Mouse (Mus musculus) heart, embryonic 14.5 days (tissue): ENCODE measurements at regions not wholly inside any gene's neighbourhood (a gene's known extent, or its start where the extent isn't known, plus 50 kb on each side); places are given as distances from the start of the nearest gene placed in this dataset.

ENCODE experiments used
- ATAC-seq: fragments of 200-750 bp; cut with Nextera tagmentation; 2 replicates; pipeline ENCODE4 v1.8.0; 2017; ENCODE audit warnings: low read depth, moderate TSS enrichment; ENCODE audit not compliant: insufficient number of reproducible peaks, insufficient read depth, low FRiP score
- H3K27ac ChIP-seq, 2 experiments: fragments of 200-500 bp in 1 of 2; fragments of 300-500 bp in 1 of 2; sonication (generic) in 1 of 2; replicated peaks in 1 of 2; 2 replicates each; pipeline ENCODE4 v1.5.1; 2012 to 2014; ENCODE audit warnings: low read depth in 2 of 2, low read length in 2 of 2, control low read depth in 1 of 2, mild to moderate bottlenecking in 1 of 2, mixed read lengths in 1 of 2; ENCODE audit not compliant: control insufficient read depth in 1 of 2, insufficient read depth in 1 of 2
- H3K27me3 ChIP-seq: fragments of 300-500 bp; sonication (generic); 2 replicates; pipeline ENCODE4 v1.6.1; 2014; ENCODE audit warnings: mild to moderate bottlenecking, low read length, control low read depth; ENCODE audit not compliant: control insufficient read depth, insufficient read depth
- H3K36me3 ChIP-seq: fragments of 300-500 bp; sonication (generic); 2 replicates; pipeline ENCODE4 v1.6.1; 2014; ENCODE audit warnings: mild to moderate bottlenecking, control low read depth, low read length, mixed read lengths; ENCODE audit not compliant: control insufficient read depth, insufficient read depth
- H3K4me1 ChIP-seq, 2 experiments: fragments of 200-500 bp in 1 of 2; fragments of 300-500 bp in 1 of 2; sonication (generic) in 1 of 2; 2 replicates each; pipeline ENCODE4 v1.6.1; 2012 to 2014; ENCODE audit warnings: low read length in 2 of 2, control low read depth in 1 of 2, mixed read lengths in 1 of 2; ENCODE audit not compliant: control insufficient read depth in 2 of 2, insufficient read depth in 2 of 2
- H3K4me2 ChIP-seq: fragments of 300-500 bp; sonication (generic); 2 replicates; pipeline ENCODE4 v1.6.1; 2014; ENCODE audit warnings: mild to moderate bottlenecking, low read length
- H3K4me3 ChIP-seq, 2 experiments: fragments of 200-500 bp in 1 of 2; fragments of 300-500 bp in 1 of 2; sonication (generic) in 1 of 2; 2 replicates each; pipeline ENCODE4 v1.5.1; 2012 to 2014; ENCODE audit warnings: low read length in 2 of 2, mild to moderate bottlenecking in 2 of 2, control low read depth in 1 of 2, low read depth in 1 of 2, moderate library complexity in 1 of 2; ENCODE audit not compliant: control insufficient read depth in 1 of 2, insufficient read depth in 1 of 2
- H3K9ac ChIP-seq: fragments of 300-500 bp; sonication (generic); 2 replicates; pipeline ENCODE4 v1.6.1; 2014; ENCODE audit warnings: mild to moderate bottlenecking, low read length
- H3K9me3 ChIP-seq: fragments of 300-500 bp; sonication (generic); 2 replicates; pipeline ENCODE4 v1.6.1; 2016; ENCODE audit warnings: low read length, control low read depth; ENCODE audit not compliant: control insufficient read depth
- whole genome bisulfite sequencing: fragments of 180-500 bp; shearing (Covaris S2); extraction: QIAGEN DNeasy Blood & Tissue Kit; methylation state at CpG from one replicate; pipeline ENCODE4 v1.1.7; 2014; 5-methylcytosine and 5-hydroxymethylcytosine counted together

DNA sequence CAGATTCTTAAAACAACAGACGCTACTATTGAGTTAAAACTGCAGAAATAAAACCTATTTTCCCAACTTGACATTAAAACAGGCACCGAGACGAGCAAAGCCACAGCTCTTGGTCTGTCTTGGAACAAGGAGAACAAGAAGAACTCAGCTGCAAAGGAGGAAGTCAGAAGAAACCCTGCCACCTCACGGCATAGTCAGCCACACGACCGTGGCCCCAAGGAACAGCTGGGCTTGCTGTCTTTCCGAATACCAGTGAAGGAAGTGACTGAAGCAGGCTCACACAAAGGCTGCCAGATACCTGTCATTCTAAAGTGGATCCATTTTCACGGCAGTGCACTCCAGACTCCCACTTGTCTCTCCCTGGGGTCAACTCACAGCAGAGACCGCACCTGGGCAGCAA, 187.3 kb upstream of the Afdn start:
- Histone ChIP-seq H3K4me3 (no peak overlapping the region), H3K27me3 (no peaks in the 10 kb centered on the region), H3K4me2 (no peak overlapping the region), H3K36me3 (no peaks in the 10 kb centered on the region), H3K4me1 (peaks cover 10 to 12% of the 10 kb centered on the region in 2 experiments; a peak in 2 of 4 replicates), H3K9ac (no peak overlapping the region), H3K27ac (no peak overlapping the region), H3K9me3 (no peaks in the 10 kb centered on the region)
- WGBS = 52% methylated on average over 9 of the region's 9 CpGs
- ATAC-seq = no peak

DNA sequence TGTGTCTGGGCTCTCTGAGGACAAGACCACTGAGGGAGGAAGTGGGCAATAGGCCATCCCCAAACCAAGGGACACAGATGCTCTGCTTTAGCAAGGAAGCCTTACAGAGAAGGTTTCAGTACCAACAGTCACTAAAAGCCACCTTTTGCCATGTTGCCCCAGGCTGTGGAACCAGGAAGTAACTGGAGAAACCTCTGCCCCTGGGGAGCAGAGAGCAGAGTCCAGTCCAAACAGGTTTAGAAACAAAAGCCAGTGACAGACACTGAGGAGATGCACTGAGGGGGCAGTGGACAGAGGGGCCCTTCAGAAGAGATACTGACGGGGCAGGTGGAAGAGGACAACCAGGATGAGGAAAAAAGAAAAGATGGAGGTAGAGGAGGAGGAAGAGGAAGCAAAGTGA, 186.2 kb upstream of the Afdn start:
- Histone ChIP-seq H3K4me2 (no peak overlapping the region), H3K9me3 (no peaks in the 10 kb centered on the region), H3K4me3 (no peak overlapping the region), H3K36me3 (no peaks in the 10 kb centered on the region), H3K27ac (no peak overlapping the region), H3K27me3 (no peaks in the 10 kb centered on the region), H3K9ac (no peak overlapping the region), H3K4me1 (peaks cover 10 to 12% of the 10 kb centered on the region in 2 experiments; a peak in 2 of 4 replicates)
- no peak for ATAC-seq
- WGBS = 79% methylated on average over 1 of the region's 1 CpGs

DNA sequence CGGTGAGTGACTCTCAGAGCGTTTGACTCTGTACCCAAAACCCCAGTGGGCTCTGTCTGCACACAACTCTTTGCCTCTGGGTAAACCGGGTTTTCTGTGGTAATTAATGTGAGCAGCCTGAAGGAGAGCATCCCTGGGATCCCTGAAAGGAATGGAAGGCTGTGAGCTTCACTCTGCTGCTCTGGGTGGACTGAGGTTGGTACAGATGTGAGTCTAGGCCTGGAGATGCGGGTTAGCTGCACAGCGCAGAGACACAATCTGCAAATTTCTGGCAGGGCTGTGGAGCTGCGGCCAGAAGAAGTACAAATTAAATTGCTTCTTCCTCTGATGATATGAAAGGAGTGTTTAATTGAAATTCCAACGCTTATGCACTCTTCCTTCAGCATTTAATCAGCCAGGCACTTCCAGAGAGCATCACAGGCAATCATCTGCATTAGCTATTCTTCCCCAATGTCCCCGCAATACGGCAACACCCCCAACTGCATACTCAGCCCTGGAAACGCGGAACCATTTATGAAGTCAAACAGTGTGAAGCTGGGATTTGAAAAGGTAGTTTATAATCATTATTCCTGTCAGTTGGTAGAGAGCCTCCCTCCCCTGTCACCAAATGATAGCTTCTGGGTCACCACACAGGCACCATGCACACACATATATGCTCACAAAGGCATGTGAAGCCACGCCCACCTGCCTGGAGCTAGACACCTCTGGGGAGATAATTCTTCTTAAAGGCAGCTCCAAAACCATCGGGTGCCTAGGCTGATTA, 185.5 kb upstream of the Afdn start:
- Histone ChIP-seq H3K4me2 (no peak overlapping the region), H3K27me3 (no peaks in the 10 kb centered on the region)
- WGBS = 75% methylated on average over 13 of the region's 13 CpGs

DNA sequence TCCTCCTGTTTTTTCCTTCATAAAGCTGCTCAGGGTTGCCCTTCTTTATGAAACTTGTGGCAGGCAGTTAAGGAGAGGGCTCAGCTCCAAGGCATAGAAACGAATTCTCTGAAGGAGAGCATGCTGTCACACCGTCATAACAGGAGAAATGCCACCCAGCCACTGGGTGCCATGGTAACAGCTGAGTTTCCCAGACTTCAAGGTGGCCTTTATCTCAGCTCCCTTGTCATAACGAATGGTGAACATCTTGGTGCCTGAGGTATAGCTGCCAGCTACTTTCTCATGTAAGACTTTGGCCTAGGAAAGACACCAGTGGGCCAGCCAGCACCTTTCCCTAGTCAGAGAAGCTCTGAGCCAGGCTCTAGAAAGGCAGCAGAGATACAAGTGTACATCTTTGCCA, 182.5 kb upstream of the Afdn start:
- H3K4me1 ChIP-seq = peaks cover 4 to 5% of the 10 kb centered on the region in 2 experiments; a peak in 2 of 4 replicates
- no peak for ATAC-seq
- H3K9me3 ChIP-seq = no peaks in the 10 kb centered on the region
- no peak overlapping the region for H3K4me2 ChIP-seq
- no peak overlapping the region for H3K27ac ChIP-seq
- 63% methylated on average over 3 of the region's 3 CpGs for WGBS
- H3K36me3 ChIP-seq = no peaks in the 10 kb centered on the region
- no peaks in the 10 kb centered on the region for H3K27me3 ChIP-seq
- H3K4me3 ChIP-seq = no peak overlapping the region
- H3K9ac ChIP-seq = no peak overlapping the region

More for the DNA sequence above, 185.5 kb upstream of the Afdn start:
- Histone ChIP-seq H3K36me3 (no peaks in the 10 kb centered on the region), H3K9me3 (no peaks in the 10 kb centered on the region), H3K27ac (no peak overlapping the region), H3K9ac (no peak overlapping the region), H3K4me1 (peaks cover 10 to 12% of the 10 kb centered on the region in 2 experiments; a peak in 2 of 4 replicates), H3K4me3 (no peak overlapping the region)
- ATAC-seq = no peak

DNA sequence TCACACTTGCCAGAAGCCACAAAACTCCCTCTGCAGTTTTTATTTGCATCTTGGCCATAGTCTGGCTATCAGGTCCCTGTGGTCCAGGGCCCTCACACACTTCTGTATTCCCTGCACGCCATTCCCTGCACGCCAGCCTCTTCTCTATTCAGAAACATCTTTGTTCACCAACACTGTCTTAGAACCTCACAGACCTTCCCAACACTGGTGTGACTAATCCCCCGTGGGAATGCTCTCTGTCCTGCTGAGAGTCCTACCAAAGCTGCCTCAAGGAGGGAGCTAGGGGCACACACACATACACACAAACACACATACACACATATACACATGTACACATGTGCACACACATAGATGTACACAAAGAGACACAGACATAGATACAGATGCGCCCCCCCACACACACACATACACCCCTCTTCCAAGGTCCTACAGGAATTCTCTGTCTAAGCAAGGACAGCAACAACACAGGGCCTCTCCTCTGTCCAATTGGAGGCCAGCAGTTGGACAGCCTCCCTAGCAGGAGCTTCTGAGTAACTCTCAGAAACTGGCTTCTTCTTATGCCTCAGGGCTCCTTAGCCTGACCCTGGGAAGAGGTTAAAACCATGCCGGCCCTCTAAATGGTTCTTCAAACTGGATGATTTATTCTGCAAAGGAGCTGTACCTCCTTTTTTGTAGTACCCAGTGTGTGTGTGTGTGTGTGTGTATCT, 179.0 kb upstream of the Afdn start:
- Histone ChIP-seq H3K4me2 (no peak overlapping the region), H3K4me3 (no peak overlapping the region), H3K9me3 (0 out of 2 replicates have a peak, but pooled peaks cover 4% of the 10 kb centered on the region), H3K27ac (no peak overlapping the region), H3K27me3 (no peaks in the 10 kb centered on the region), H3K4me1 (no peaks in the 10 kb centered on the region), H3K36me3 (no peaks in the 10 kb centered on the region), H3K9ac (no peak overlapping the region)
- no peak for ATAC-seq
- 79% methylated on average over 5 of the region's 5 CpGs for WGBS

DNA sequence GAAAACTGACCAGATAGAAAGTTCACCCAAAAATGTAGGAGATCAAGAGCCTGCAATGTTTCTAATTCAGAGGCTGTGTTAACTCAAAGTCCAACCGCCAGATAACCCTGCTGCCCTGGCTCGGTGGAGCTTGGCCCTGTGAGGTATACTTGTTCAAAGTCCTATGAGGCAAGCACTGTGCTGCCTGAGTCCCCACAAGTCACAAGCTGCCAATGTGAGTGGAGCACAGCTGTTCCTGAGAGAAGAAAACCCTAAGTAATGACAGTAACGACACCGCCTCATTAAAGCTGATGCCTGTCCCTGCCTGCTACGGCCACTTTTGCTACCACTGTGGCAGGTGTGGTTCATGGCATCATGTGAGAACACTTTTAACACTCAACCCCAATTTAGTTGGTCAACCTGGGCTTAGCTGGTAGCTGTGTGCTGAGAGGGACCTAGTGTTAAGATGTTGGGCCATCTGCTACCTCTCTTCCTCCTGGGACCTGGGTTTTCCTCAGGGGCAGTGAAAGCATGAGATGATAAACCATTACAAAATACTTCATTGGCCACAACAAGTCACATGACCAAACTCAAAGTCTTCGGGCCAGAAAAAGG, 178.2 kb upstream of the Afdn start:
- H3K27ac ChIP-seq = no peak overlapping the region
- H3K9me3 ChIP-seq = peaks cover 6% of the 10 kb centered on the region; the same call in 1 of the 2 replicates
- H3K9ac ChIP-seq = no peak overlapping the region
- no peak overlapping the region for H3K4me2 ChIP-seq
- H3K36me3 ChIP-seq = no peaks in the 10 kb centered on the region
- H3K4me3 ChIP-seq = no peak overlapping the region
- no peak for ATAC-seq
- no peaks in the 10 kb centered on the region for H3K27me3 ChIP-seq
- no peaks in the 10 kb centered on the region for H3K4me1 ChIP-seq
- WGBS = 69% methylated on average over 6 of the region's 6 CpGs

DNA sequence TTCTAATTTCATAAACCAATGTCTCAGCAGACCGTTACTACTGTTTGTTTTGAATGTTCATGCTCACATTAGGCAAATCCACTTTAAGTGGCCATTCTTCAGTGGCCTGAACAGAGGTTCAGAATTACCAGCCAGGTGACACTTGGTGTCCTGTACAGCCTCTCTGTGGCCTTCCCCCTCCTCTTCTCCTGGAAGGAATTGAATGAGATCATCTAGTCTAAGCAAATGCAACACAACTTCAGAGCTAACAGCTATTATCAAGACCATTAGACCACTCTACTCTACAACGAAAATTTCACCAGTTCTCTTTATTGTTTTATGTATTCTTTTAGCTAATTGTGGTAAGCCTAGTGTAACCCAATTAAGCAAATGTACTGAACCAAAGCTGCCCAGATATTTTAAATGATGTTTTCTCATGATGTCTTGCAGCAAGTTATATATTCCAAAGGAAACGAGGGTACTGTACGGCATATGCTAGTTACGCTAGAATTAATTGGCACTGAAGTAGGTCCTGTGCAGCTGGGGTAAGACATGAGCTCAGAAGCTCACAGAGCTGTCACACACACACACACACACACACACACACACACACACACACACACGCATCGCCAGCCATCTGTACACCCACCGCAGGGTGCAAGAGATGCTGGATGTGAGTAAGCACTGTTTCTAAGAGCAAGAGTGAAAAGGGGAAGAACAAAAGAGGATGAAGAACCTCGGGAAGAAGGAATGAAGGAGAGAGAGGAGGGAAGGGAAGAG, 176.7 kb upstream of the Afdn start:
- H3K9me3 ChIP-seq = peaks cover 8% of the 10 kb centered on the region; the same call in 1 of the 2 replicates
- no peaks in the 10 kb centered on the region for H3K27me3 ChIP-seq
- H3K4me1 ChIP-seq = no peaks in the 10 kb centered on the region
- H3K9ac ChIP-seq = no peak overlapping the region
- no peak for ATAC-seq
- H3K4me3 ChIP-seq = no peak overlapping the region
- H3K36me3 ChIP-seq = no peaks in the 10 kb centered on the region
- H3K27ac ChIP-seq = no peak overlapping the region
- WGBS = 80% methylated on average over 9 of the region's 9 CpGs
- H3K4me2 ChIP-seq = no peak overlapping the region
